Mouse (Mus musculus) liver, adult 2 months (tissue): ENCODE measurements at regions not wholly inside any gene's neighbourhood (a gene's known extent, or its start where the extent isn't known, plus 50 kb on each side); places are given as distances from the start of the nearest gene placed in this dataset.

Experiments used
- CTCF ChIP-seq: fragments of 200-500 bp; IDR thresholded peaks from 2 replicates; pipeline ENCODE4 v1.5.1; 2011; ENCODE audit warnings: low read depth, low read length, control low read depth
- POLR2A ChIP-seq: fragments of 200-500 bp; IDR thresholded peaks from 2 replicates; pipeline ENCODE4 v1.6.1; 2011; ENCODE audit warnings: low read length, control low read depth; ENCODE audit not compliant: insufficient read depth; ENCODE audit errors: extremely low read depth

DNA sequence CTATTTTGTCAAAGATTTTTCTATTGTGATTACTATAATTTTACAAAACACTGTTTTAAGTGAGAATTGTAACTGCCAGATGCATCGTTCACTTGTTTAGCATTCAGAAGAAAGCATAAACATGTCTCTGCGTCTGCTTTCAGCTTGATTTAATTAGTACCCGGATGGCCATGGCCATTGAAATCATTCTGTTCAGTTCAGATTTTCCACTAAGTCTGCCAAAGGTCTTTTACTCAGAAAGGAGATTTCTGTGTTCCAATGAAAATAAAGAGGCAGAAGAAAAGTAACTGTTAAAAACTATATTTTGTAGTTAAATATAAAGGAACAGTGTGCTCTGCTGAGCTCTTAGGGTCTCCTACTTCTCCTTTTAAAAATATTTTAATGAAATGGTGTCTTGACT is 380.2 kb upstream of the Adgrl4 start:
- TF ChIP-seq POLR2A (no peak), CTCF (no peak)
